Mouse (Mus musculus): ENCODE measurements around the gene Apold1.

Gene Apold1

GRCm38 (mm10) chr6:135026755-135027154 is 45.2 kb downstream of the Apold1 start:
- no peak for DNase-seq (ENCODE audit: low read depth, low spot score)

GRCm38 (mm10) chr6:135029246-135029645 is 47.7 kb downstream of the Apold1 start:
- no peak for DNase-seq (ENCODE audit: low read depth, low spot score)
